15 mouse cellular contexts compared by ENCODE assay signal in the genomic region with DNA sequence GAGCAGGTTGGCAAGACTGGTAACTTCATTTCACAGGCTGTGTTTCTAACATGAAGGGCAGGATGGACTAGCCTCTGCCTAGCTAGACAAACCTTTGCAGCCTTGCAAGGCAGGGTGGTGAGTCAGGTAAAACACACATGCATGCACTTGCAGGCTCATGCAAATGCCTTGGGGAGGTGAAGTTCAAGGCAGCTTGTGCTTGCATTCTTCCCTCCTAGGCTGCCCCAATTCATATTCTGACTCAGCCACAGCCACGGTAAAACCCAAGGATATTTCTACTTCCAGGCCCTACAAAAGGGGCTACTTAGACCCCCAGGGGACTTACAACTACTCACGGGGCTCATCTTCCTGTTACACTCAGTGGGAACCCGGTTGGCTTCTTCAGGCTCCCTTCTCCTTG. TPM values are rescaled to one million over a fixed set of nuclear protein-coding genes. Genes with fewer than 3 reads are reported as not detected.
DNase-seq lines count a peak whose midpoint lies in the region; ATAC-seq lines count a peak whose summit lies in the region.
"Had no signal": no experiment of that assay in that cellular context is flagged by ENCODE, and none has a peak within 500 bp of the region (broad histone marks: within the 10 kb centered on the region; RNA-seq: fewer than 3 reads in every experiment).

No protein-coding gene starts in this region.

- 83% methylated on average over 3 of the region's 3 CpGs for WGBS in forebrain, embryonic 13.5 days
- WGBS in forebrain, embryonic 12.5 days, result 87% methylated on average over 3 of the region's 3 CpGs

- 0 out of 2 replicates have a peak overlapping the region, but pooled peaks have one; percentile 40 for H3K9ac ChIP-seq in forebrain, embryonic 13.5 days
- H3K9ac ChIP-seq in forebrain, embryonic 12.5 days, result no peak overlapping the region
- H3K9ac ChIP-seq: embryonic facial prominence, embryonic 12.5 days; embryonic facial prominence, embryonic 15.5 days had no signal

- DNase-seq in adrenal gland, adult 2 months, result peak; percentile 47
- DNase-seq in adrenal gland, postnatal 14 days, result no peak
- DNase-seq in urinary bladder, adult 18-20 months (ENCODE audit: low spot score in 2 of 2), result peak; percentile 31 to 47
- DNase-seq in urinary bladder, postnatal 10 days (ENCODE audit: low spot score), result no peak
- DNase-seq in urinary bladder, postnatal 36 days (ENCODE audit: low spot score in 2 of 2), result peak; percentile 20 to 36
- DNase-seq in urinary bladder, adult 2 months (ENCODE audit: low spot score), result no peak
- DNase-seq: adrenal gland, adult 8-10 months; cerebellum, adult 9-11 months had no signal

- no peaks in the 10 kb centered on the region for H3K9me3 ChIP-seq in forebrain, embryonic 13.5 days (replicated peaks)
- H3K9me3 ChIP-seq in forebrain, embryonic 12.5 days, result no peaks in the 10 kb centered on the region
- H3K9me3 ChIP-seq: embryonic facial prominence, embryonic 12.5 days; embryonic facial prominence, embryonic 15.5 days; forebrain, embryonic 10.5 days had no signal

- H3K4me3 ChIP-seq in forebrain, embryonic 13.5 days, result no peak overlapping the region
- no peak overlapping the region for H3K4me3 ChIP-seq in forebrain, embryonic 12.5 days (replicated peaks)
- H3K4me3 ChIP-seq: embryonic facial prominence, embryonic 12.5 days; embryonic facial prominence, embryonic 15.5 days; erythroblast, embryonic 14.5 days; forebrain, embryonic 10.5 days had no signal

- H3K4me1 ChIP-seq in forebrain, embryonic 13.5 days, result peaks cover 13% of the 10 kb centered on the region
- H3K4me1 ChIP-seq in forebrain, embryonic 12.5 days, result peaks cover 8% of the 10 kb centered on the region
- H3K4me1 ChIP-seq: embryonic facial prominence, embryonic 12.5 days had no signal

- H3K27ac ChIP-seq in forebrain, embryonic 13.5 days, result no peak overlapping the region; the same call in 1 of the 2 replicates
- H3K27ac ChIP-seq in forebrain, embryonic 12.5 days, result no peak overlapping the region
- H3K27ac ChIP-seq: embryonic facial prominence, embryonic 12.5 days; embryonic facial prominence, embryonic 15.5 days; forebrain, embryonic 10.5 days had no signal

- ATAC-seq in forebrain, embryonic 13.5 days, result no peak
- no peak for ATAC-seq in forebrain, embryonic 12.5 days (ENCODE audit: low FRiP score)
- ATAC-seq: CD4-positive, CD25-positive, alpha-beta regulatory T cell, adult 4 months had no signal

- peaks cover 38% of the 10 kb centered on the region for H3K36me3 ChIP-seq in forebrain, embryonic 13.5 days (ENCODE audit: poor library complexity, severe bottlenecking)
- peaks cover 31% of the 10 kb centered on the region for H3K36me3 ChIP-seq in forebrain, embryonic 12.5 days (replicated peaks)

- H3K4me2 ChIP-seq in forebrain, embryonic 13.5 days, result no peak overlapping the region
- no peak overlapping the region for H3K4me2 ChIP-seq in forebrain, embryonic 12.5 days
- H3K4me2 ChIP-seq: embryonic facial prominence, embryonic 12.5 days; embryonic facial prominence, embryonic 15.5 days had no signal

- H3K27me3 ChIP-seq in forebrain, embryonic 13.5 days, result no peaks in the 10 kb centered on the region
- H3K27me3 ChIP-seq in forebrain, embryonic 12.5 days, result no peaks in the 10 kb centered on the region
- H3K27me3 ChIP-seq: embryonic facial prominence, embryonic 12.5 days; embryonic facial prominence, embryonic 15.5 days had no signal

RNA-seq across cellular contexts. Expression of a gene that starts 20.0 kb away (rescaled TPM):
- 10 to 100 TPM; 56.7 to 67.2 TPM for total RNA-seq in adrenal gland, adult 2 months (2021)
- polyA plus RNA-seq in adrenal gland, adult 2 months (2012; rRNA removed), result 267 and 295 TPM in 2 replicates
- total RNA-seq in adrenal gland, postnatal 14 days (2021), result 74.4 and 78.0 TPM in 2 replicates
- polyA plus RNA-seq in forebrain, embryonic 13.5 days (2015; fragmentation: Nextera tagmentation; extraction: Ambion mirVana), result 22.8 and 23.3 TPM in 2 replicates
- 39.5 and 39.8 TPM in 2 replicates for polyA plus RNA-seq in forebrain, embryonic 12.5 days (2016; fragmentation: Nextera tagmentation; extraction: Ambion mirVana)
- 22.1 and 36.4 TPM in 2 replicates for polyA plus RNA-seq in urinary bladder, adult 2 months (2012; rRNA removed)

Comparison
In these comparisons a context has a peak if more than half of its experiments do, and no peak if none do; other contexts are left out.
1. DNase-seq: peak in adrenal gland, adult 2 months (single experiment), urinary bladder, adult 18-20 months (2 of 2) and urinary bladder, postnatal 36 days (2 of 2); none in adrenal gland, postnatal 14 days (single experiment), urinary bladder, postnatal 10 days (single experiment) and urinary bladder, adult 2 months (single experiment).